Mouse (Mus musculus) retina, embryonic 14.5 days (tissue): ENCODE measurements at regions not wholly inside any gene's neighbourhood (a gene's known extent, or its start where the extent isn't known, plus 50 kb on each side); places are given as distances from the start of the nearest gene placed in this dataset.

Source experiments
- DNase-seq: peaks from one replicate; pipeline ENCODE4 v3.0.0-alpha.2; 2015; ENCODE audit warnings: low spot score

DNA sequence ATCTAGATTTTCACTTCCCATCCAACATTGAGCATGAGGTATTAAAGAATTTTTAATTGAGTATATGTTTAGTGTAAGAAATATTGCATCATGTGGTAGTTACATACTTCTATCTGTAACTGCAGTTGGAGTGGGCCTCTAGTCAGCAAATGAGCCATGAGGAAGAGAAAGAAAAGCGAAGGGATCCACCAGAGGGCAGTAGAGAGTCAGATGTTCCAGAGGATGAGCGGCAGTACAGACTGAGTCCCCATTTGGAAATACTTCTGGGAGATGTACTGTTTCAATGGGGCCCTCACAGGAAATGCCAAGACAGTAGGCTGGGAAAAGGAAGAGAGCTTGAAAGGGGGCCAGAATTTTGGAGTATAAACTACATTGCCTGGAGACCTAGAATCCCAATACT, 221.2 kb downstream of the Myh15 start:
- peak; percentile 94 for DNase-seq

DNA sequence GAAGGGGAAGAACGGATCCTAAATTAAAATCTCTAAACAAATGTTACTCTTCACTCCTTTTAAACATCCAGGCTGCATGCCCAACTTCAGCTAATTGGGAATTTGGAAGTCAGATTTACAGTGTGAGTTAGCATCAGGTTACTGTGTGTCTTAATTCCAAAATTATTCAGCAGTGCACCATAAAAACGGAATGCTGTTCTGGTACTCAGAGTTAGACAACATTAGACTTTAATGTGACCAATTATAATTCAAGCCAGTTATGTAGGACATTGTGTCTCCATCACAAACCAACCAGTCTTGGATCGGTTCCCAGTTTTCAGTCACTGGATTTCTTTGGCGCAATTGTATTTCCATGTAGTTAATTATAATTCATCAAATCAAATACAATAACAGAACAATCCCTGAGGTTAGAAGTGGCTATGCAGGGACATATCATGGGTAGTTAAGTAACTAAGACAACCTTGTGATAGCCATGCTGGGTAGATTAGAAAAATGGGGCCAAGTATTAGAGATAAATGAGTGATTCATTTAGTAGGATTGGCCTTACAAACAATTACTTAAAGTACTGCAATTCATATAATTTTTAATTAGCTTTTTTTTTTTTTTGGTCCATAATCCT, 230.9 kb downstream of the Myh15 start:
- DNase-seq: no peak

DNA sequence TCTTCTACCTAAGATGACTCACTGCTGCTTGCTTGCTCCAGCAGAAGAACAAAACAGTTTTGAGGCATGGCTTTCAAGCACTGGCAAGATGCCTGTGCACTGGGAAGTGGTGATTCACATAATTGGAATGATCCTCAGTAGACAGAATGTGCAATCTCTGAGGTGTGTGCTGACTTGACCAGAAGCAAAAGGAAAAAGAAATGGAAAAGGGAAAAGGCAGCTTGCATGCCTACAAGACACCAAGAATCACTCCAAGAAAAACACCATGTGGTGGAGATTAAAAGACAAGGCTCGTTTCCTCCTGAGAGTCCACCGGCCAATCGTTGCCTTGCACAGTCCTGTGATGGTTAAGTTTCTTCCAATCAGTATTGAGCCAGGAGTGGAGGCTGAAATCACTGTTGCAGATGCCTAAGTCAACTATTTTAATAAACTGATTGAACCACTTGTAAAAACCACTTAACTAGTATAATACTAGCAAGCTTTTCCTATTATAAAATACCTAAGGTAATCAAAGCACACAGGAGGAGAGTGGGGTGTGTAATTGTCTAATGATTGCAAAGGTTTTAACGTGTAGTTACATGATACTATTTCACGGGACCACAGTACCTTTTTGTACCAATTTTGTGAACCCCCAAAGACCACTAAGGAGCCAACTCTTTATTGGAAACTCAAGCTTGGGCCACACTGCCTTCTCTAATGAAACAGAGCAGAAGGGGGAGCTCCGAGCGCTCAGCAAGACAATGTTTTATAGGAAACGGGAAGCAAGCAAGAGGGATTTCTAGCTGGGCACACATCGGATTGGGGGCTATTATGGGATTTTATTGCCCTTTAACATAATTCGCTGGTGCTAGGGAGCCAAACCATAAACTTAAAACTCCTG, 232.2 kb downstream of the Myh15 start:
- DNase-seq: no peak

- peak; percentile 15 for DNase-seq
These were observed 246.5 kb downstream of the Myh15 start for GRCm38 (mm10) chr16:49303612-49304307.

- DNase-seq: no peak
These were observed 247.1 kb downstream of the Myh15 start for GRCm38 (mm10) chr16:49304354-49304753.

DNA sequence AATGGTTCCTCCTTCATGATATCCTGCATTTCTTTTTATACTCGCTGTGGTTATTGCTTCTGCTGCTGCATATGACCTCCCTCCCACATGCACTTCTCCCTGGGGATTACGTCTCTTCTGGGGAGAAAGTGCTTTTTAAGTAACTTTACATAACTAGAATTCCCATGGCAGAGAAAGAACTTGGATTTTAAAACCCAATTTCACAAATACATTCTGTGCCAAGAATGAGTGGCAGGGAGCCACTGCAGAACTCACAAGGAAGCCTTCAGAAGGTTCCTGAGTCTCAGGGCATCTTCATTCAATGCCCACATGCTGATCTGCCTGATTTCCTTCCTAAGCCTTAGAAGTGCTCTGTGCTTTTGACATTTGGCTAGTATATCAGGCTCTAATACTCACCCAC, 259.8 kb downstream of the Myh15 start:
- DNase-seq: no peak

- no peak for DNase-seq
These were observed 261.9 kb downstream of the Myh15 start for GRCm38 (mm10) chr16:49319047-49319678.

DNA sequence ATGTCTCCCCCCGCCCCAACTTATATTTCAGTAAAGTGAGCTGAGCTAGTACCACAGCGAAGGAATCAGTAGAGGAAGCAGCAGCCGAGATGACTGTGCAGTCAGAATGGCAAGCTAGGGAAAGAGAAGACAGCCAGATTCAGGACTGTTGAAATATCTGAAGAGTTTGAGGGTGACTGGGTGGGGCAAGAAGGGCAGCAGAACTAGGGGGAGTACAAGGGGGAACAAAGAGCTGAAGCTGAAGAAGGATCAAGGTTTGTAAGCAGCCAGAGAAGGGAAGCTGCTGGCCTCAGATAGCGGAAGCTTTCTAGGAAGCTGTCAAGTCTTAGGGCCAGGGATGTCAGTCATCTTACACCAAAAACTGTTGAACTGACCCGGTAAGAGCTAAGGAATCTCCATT, 262.5 kb downstream of the Myh15 start:
- no peak for DNase-seq

GRCm38 (mm10) chr16:49321951-49322350, 264.7 kb downstream of the Myh15 start:
- DNase-seq: no peak

DNA sequence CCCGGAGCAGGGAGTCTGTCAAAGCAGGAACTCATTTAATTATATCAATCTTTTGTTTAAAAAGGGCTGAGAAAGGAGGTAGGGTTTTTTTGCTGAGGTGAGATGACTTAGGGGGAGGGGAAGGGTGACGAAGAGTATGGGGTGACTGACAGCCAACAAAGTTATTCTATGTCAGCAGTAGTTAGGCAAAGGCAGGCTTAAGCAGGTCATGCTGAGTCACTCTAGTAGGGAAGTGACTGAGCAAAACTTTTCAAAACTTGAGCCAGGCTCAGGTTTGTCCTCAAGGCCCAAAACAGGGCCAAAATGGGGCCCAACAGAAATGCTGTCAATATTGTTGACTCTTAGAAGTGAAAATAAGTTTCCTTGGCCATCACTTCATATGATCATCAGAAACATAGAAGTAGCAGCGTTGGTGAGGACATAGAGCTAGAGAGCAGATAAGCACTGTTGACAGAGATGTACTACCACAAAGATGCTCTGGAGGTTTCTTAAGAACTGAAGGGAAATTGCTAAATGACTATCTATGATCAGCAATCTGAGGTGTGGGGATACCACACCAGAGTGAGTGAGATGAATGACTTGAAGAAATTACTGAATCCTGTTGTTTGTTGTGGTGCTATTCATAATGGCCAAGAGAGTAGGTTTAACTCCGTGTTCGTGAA, 273.6 kb downstream of the Myh15 start:
- DNase-seq: no peak

DNA sequence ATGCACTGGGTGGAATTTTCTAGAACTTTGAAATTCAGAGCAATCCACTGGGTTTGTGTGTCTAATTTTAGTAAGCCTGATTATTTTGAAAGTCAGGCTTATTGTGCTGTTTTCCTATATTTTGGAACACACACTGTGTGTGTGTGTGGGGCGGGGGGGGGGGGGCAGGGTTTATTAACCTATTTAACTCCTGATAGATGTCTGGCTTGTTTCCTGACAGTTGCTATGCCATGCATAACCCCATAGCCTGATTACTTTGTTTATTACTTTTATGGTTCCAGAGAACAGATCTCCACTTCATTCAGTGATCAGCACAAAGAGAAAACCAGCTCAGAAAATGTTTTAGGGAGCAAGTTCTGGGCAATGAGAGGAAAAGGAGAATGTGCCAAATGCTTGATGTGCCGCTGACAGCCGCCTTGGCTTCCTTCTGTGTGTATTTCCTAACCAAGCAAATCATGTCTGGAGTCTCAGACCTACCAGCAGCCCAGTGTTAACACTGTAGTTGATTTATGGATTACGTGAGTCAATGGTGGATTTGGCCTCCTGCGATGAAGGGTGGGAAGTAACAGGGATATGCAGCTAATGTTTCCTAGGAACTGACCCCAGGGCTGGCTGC, 274.9 kb downstream of the Myh15 start:
- DNase-seq: no peak

DNA sequence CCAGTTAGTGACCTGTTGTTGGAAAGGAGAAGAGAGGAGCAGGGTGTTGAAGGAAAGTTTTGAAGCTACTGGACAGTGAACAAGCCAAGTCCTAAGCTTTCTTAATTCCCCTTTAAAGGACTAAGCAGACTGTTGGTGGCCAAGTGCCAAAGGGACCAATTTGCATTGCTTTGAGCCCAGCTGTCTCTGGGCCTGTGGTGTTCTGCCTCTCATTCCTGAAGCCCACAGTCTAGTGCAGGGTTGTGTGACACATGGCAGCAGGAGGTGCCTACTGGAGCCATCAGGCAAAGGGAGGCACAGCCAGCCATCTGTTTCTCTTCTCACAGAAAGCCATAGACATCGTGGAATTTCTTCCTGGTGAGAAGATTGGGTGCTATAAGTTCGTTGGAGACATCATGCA, 278.6 kb downstream of the Myh15 start:
- no peak for DNase-seq

- no peak for DNase-seq
These were observed 280.7 kb downstream of the Myh15 start for GRCm38 (mm10) chr16:49337948-49338347.

GRCm38 (mm10) chr16:49358404-49358803, 301.1 kb downstream of the Myh15 start:
- DNase-seq: no peak

DNA sequence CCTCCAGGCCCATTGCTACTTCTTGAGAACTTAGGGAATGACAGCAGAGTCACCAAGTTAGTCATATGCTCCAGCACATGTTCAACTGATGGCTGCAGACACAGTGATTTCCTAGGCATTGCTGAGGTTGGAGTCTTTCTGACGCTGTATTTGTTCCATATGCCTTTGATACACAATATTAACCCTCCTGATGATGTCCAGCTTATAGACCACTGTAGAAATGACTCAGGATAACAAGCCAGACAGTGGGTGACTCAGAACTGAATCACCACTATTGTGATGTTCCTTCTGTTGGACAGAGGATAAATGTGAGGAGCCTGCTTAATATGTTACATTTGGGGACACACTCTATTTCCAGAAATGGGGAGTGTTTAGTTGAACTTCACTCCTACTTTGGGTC, 304.4 kb downstream of the Myh15 start:
- DNase-seq: no peak

DNA sequence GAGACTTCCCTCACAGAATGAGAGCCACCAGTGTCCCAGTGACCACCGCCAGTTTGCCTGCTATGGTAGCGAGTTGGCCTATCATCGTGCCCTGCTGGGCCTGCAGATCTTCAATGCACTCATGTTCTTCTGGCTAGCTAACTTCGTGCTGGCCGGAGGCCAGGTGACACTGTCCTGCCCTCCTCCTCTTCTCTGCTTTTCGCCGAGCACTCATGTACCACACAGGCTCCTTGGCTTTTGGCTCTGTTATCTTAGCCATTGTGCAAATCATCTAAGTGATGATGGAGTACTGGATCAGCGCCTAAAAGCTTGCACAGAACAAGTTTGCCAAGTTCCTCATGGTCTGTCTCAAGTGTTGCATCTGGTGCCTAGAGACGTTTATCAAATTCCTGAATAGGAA, 312.2 kb downstream of the Myh15 start:
- DNase-seq: no peak

- DNase-seq: no peak
These were observed 317.8 kb downstream of the Myh15 start for GRCm38 (mm10) chr16:49375108-49375507.

DNA sequence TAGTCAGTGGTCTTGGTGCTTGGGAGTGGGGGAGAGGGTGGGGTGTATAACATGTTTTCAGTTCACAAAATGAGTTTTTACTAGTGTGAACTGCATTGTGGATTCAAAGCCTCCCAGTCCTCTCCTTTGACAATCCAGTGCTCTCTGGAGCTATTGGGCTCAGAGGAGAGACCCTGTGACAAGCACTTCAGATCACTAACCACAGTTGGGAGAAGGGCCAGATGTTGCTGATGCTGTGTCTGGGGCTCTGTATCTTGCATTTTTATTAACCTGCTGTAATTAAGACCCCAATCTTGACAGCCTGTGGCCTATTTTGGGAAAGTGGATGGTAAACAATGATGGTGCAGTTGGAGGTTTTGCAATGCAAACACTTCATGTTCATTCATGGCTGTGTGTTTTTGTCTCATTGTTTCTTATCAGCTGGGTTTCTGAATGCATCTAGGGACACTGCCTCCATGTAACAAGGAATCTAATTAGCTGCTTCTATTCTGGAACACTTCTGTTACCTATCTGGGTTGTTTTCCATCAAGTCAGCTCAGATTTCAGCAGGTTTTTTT, 320.0 kb upstream of the Ift57 start:
- no peak for DNase-seq

- DNase-seq: no peak
These were observed 310.9 kb upstream of the Ift57 start for GRCm38 (mm10) chr16:49388135-49388534.

DNA sequence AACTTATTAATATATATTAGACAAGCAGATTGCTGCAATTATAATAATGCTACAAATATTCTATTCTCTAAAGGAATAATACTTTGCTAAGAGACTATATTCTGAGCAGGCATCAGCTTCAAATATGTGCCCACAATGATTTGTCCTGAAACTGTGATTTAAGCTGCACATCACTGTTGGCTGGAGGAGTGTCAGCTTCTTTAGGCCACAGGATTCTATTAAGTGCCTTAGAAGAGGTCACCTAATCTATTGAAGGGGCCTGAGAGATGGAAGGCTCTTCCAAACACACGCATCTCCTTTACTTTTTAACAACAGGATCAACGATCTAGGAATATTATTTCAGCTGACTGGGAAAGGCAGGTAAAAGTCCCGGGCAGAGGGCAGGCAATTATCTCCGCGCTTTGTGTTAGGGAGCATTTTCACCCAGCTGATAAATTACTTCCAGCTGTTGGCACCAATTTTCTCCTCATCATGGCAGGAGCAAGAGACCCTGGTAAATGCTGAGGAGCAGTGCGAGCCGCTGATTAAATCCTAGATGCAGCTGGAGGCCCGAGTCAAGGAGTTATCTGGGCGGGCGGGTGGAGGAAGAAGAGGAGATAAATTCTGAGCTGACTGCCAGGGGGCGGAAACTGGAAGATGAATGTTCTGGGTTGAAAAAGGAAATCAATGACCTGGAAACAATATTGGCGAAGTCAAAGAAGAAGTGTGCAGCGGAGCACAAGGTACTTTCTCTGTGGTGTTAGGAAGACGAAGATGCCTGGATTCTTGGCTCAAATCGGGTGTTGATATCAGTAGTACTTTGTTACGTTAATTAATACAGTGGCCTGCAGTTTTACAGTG, 290.9 kb upstream of the Ift57 start:
- DNase-seq: peak; percentile 67
